Mouse (Mus musculus) NIH3T3 (cell line): ENCODE results near the gene Ranbp9.

Experiments used
- DNase-seq: peaks from one replicate; pipeline ENCODE4 v3.0.0-alpha.2; 2012; ENCODE audit warnings: low read depth

The Ranbp9 gene

GRCm38 (mm10) chr13:43452177-43452576 lies 28.9 kb downstream of the Ranbp9 start:
- DNase-seq: no peak

DNA sequence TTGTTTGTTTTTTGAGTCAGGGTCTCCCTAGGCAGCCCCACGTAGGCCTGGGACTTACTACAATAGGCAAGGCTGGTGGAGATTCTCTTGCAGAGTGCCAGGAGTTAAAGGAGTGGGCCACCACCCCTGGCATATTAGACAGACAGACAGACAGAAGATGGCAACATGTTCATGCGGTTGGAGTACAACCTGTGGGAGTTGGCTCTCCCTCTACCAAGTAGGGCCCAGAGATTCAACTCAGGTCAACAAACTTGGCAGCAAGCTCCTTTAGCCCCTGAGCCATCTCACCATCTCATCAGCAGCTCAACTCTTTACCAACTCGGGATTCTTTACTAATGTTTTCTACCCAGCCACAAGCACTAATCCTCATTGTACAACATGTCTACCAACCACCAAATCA lies 30.4 kb downstream of the Ranbp9 start:
- DNase-seq: no peak

- DNase-seq: no peak
Observed at GRCm38 (mm10) chr13:43447721-43448120, 33.4 kb downstream of the Ranbp9 start.

GRCm38 (mm10) chr13:43445754-43446153 lies 35.3 kb downstream of the Ranbp9 start:
- DNase-seq: no peak

DNA sequence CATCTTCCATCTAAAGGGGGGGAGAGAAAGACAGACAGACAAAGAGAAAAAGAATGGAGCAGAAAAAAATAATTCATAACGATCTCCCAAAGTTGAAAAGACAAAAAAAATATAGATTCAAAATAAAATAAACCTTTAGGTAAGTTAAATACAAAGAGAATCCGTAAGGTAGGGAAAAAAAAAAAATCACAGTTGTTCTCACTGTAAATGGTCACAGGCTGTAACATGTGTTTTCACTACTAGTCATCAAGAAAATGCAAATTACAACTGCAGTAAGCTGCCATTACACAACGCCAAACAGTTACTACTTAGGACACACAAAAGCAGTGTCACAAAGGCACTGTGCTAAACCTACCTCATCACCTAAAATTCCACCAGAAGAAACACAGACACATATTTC lies 36.4 kb downstream of the Ranbp9 start:
- DNase-seq: no peak

- DNase-seq: no peak
Observed at GRCm38 (mm10) chr13:43443706-43444105, 37.4 kb downstream of the Ranbp9 start.

- peak; percentile 14 for DNase-seq
Observed at GRCm38 (mm10) chr13:43442551-43442950, 38.5 kb downstream of the Ranbp9 start.

- no peak for DNase-seq
Observed at GRCm38 (mm10) chr13:43440376-43440775, 40.7 kb downstream of the Ranbp9 start.

DNA sequence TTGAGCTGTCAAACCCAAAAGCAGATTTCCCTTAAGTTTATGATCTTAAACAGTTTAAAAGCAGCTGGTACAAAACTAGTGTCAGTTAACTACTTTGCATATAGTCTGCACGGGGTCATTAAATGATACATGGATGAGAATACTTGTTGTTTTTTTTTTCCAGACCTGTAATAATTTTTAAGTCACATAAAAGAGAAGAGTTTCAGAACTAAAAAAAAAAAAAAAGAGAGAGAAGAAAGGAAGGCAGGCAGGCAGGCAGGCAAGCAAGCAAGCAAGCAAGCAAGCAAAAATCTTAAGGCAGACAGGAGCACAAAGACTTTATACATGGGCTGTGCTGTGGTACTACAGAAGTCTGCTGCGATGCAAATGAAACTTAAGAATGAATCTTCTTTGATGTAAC lies 47.7 kb downstream of the Ranbp9 start:
- DNase-seq: no peak

DNA sequence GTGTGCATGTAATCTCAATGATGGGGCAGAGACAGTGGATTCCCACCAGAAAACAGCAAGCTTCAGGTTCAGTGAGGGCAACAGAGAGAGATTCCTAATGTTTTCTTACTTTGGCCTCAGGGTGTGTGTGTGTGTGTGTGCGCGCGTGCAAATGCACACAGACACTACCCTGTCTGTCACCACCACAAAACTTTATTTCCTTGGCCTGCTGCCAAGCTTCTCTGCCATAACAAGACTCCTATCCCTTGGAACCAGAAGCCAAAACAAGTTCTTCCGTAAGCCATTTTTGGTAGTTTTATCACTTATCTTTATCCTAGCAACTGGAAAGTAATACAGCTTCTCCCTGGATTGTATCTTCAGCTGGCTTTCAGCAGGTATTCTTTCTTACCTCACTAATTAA lies 52.6 kb downstream of the Ranbp9 start:
- peak; percentile 5 for DNase-seq

DNA sequence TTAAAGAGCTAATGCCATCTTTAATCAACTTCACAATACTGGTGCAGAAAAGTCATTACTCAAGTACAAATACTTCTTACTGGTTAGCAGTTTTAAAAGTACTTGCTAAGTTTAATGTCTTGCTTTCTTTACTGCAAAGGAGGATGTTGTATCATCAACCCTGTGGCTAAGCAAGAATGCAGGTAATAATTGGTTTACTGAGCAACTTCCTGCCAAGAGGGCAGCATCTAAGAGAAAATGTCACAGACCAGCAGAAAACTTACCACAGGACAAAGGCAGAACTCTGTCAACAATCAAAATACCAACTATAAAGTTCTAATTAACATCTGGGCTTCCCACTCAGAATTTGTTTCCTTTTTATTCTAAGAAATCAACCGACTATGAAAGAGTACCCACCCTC lies 65.8 kb downstream of the Ranbp9 start:
- no peak for DNase-seq

- DNase-seq: no peak
Observed at GRCm38 (mm10) chr13:43413611-43414010, 67.5 kb downstream of the Ranbp9 start.

DNA sequence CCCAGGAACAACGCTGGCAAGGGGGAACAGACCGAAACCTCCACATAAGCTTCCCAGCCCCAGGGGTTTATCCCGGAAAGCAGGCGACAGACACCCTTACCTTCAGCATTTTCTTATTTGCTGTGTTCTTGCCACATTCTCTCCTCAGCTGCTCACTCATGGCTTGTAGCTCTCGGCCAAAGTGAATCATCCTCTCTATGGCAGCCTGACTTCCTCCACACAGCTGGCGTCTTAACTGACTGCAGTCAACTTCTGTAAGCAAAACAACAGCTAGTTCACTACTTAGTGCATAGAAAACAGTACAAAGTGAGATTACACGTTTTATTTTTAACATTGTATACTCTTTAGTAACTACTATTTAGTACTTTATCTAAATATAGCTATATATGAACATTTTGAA lies 68.8 kb downstream of the Ranbp9 start:
- peak; percentile 46 for DNase-seq

DNA sequence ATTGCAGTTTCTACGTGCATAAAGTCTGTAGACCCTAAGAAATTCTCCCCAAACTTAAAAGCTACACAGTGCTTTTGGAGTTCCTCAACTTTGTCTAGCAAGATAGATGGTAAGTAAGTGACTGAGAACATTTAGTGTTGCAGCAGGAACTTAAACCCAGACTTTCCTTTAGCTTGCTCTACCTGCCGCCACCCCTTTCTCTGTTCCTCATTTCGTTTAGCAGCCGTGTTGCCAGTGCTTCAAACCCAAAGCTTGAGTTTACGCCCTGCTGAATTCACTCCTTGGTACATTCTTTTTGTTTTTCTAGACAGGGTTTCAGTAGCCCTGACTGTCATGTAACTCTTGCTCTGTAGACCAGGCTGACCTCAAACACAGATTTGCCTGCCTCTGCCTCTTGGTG lies 81.5 kb downstream of the Ranbp9 start:
- no peak for DNase-seq

- DNase-seq: peak; percentile 95
Observed at GRCm38 (mm10) chr13:43398297-43399080, 82.6 kb downstream of the Ranbp9 start, which contains the start of gene Nol7. Gene Nol7 (plus strand): TSS chr13:43398390.

DNA sequence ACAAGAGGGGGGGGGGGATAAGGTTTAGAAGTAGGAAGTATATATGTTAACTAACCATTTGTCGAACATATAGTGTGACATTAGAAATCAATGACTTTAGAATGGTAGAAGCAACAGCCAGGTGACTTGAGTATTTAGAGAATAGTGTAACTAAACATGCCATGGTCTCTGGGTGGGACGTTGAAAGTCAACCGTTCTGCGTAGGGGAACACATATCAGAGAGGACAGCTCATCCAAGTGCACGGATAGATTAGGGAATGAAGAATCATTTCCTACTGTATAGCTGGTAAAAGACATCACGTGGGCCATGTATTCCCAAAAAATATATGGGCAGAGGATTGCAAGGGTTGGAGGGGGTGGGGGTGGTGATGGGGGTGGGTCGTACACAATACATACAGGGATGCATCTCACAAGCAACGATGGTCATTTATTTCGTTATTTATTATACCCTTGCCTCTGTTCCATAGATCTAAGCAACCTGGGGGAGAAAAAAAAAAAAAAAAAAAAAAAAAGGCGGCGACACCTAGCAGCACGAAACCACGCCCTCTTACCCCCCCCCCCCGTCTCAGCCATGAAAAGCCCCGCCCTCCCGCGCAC lies 83.3 kb downstream of the Ranbp9 start:
- DNase-seq: no peak

DNA sequence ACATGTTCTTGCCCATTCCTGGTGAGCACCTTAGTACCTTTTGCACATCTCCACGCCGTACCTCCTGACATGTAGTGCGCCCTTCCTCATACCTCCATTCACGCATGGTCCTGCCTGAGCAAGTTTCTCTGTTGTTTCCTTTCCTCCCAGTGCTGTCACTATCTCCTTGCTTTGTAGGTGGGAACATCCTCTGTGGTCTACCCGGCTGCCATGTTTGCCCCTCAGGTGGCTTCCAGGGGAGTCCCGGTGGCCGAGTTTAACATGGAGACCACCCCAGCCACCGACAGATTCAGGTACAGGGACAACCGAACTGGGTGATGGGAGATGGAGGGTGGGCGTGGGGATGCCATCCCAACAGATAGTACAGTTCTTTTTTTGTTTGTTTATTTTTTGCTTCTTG lies 95.8 kb downstream of the Ranbp9 start:
- DNase-seq: no peak

GRCm38 (mm10) chr13:43379989-43380388 lies 101.1 kb downstream of the Ranbp9 start:
- no peak for DNase-seq

DNA sequence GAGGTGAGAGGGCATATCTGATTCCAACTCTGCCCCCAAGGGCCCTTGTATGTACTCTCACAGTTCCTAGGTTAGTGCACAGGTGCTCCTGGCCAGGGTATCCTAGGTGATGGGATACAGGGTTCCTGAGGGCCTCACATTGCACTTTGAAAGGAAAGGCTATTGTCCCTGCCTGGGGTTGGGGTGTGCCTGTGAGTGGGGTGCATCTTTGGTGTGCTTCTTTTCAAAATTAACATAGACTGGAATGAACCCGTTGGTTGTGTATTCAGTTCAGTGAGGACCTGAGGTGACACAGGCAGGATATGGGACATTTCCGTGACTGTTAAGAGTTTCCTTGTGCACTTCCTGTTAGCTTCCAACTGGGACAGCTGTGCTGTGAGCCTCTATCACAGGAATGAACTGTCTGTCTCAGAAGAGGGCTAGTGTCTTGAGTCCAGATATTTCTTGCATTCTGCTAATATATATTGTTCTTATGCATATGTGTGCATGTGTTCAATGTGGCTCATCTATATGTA lies 106.1 kb downstream of the Ranbp9 start:
- no peak for DNase-seq

- no peak for DNase-seq
Observed at GRCm38 (mm10) chr13:43374205-43374604, 106.9 kb downstream of the Ranbp9 start.

- DNase-seq: no peak
Observed at GRCm38 (mm10) chr13:43372892-43373291, 108.2 kb downstream of the Ranbp9 start.

- DNase-seq: no peak
Observed at GRCm38 (mm10) chr13:43370063-43370462, 111.0 kb downstream of the Ranbp9 start.

- DNase-seq: no peak
Observed at GRCm38 (mm10) chr13:43365825-43366184, 115.3 kb downstream of the Ranbp9 start.
